Mouse (Mus musculus) heart, adult 2 months (tissue): ENCODE results near the gene Snx1. TPM values are rescaled to one million over a fixed set of nuclear protein-coding genes. Genes with fewer than 3 reads are reported as not detected.
A peak's percentile ranks its signal among the peaks of the same experiment; 100 is the strongest.

Experiments used
- DNase-seq, 2 experiments: peaks; one replicate each; pipeline ENCODE4 v3.0.0; 2021
- H3K27ac ChIP-seq: fragments of 200-600 bp; 2 replicates; pipeline ENCODE4 v1.8.1; 2022
- H3K27me3 ChIP-seq: fragments of 200-500 bp; 2 replicates; pipeline ENCODE4 v1.6.1; 2012; ENCODE audit warnings: mild to moderate bottlenecking, low read length, inconsistent platforms, mixed read lengths; ENCODE audit not compliant: control insufficient read depth, insufficient read depth
- H3K36me3 ChIP-seq: fragments of 200-500 bp; 2 replicates; pipeline ENCODE4 v1.6.1; 2012; ENCODE audit warnings: low read length, inconsistent platforms; ENCODE audit not compliant: control insufficient read depth, insufficient read depth
- H3K4me1 ChIP-seq: fragments of 200-500 bp; 2 replicates; pipeline ENCODE4 v1.6.1; 2011; ENCODE audit warnings: low read length; ENCODE audit not compliant: control insufficient read depth, insufficient read depth
- H3K4me3 ChIP-seq: fragments of 200-600 bp; 2 replicates; pipeline ENCODE4 v1.8.1; 2022
- H3K79me2 ChIP-seq: fragments of 200-500 bp; replicated peaks from 2 replicates; pipeline ENCODE4 v1.6.1; 2012; ENCODE audit warnings: mild to moderate bottlenecking, inconsistent platforms, low read length, moderate library complexity, mixed read lengths; ENCODE audit not compliant: control insufficient read depth, insufficient read depth
- H3K9ac ChIP-seq: fragments of 200-500 bp; 2 replicates; pipeline ENCODE4 v1.6.1; 2012; ENCODE audit warnings: low read depth, mild to moderate bottlenecking, control low read depth, inconsistent platforms, low read length, mixed read lengths
- CTCF ChIP-seq: fragments of 200-600 bp; IDR thresholded peaks from 2 replicates; pipeline ENCODE4 v1.8.1; 2022; ENCODE audit warnings: antibody characterized with exemption, mild to moderate bottlenecking, moderate library complexity
- EP300 ChIP-seq: fragments of 200-500 bp; IDR thresholded peaks from 2 replicates; pipeline ENCODE4 v1.6.1; 2011; ENCODE audit warnings: low read depth, low read length, control low read depth; ENCODE audit not compliant: insufficient read depth
- POLR2A ChIP-seq: fragments of 200-500 bp; IDR thresholded peaks from 2 replicates; pipeline ENCODE4 v1.6.1; 2011; ENCODE audit warnings: mild to moderate bottlenecking, low read depth, low read length, control low read depth; ENCODE audit not compliant: insufficient read depth
- WGBS: fragments of 180-500 bp; shearing (Covaris S2); methylation state at CpG from one replicate; pipeline ENCODE4 v1.1.7; 2018; 5-methylcytosine and 5-hydroxymethylcytosine counted together
- intact Hi-C: fragments of 180-260 bp; cut with DNase I; formaldehyde crosslinking; loops from one replicate; pipeline ENCODE4 v1.15.1; 2025
- long read RNA-seq: library from polyadenylated mRNA; stranded (forward); transcript quantifications from one replicate; pipeline ENCODE4 v2.0.0, GENCODE M21; 2021
- polyA plus RNA-seq: library from polyadenylated mRNA; depleted of rRNA; stranded (reverse); fragments of >200 nt; gene quantifications from 2 replicates; pipeline ENCODE4 v1.2.3, GENCODE M21; 2012; rRNA removed
- total RNA-seq, 2 experiments: library from RNA; stranded (reverse); gene quantifications; 2 replicates each; pipeline ENCODE4 v1.2.3; 2021

Gene Snx1
- total RNA-seq: 10 to 100 TPM; 24.8 to 27.6 TPM
- polyA plus RNA-seq: 19.2 and 25.2 TPM in 2 replicates
- long read RNA-seq, transcript Snx1-201 (15 exons, 2,073 nt): major isoform, 45 of 49 reads
- long read RNA-seq, partial matches to known transcripts: 0 of 49 reads
- long read RNA-seq, other reads (novel, unspliced or antisense): 4 of 49 reads

- Histone ChIP-seq H3K9ac (peak within 1 kb of the TSS; percentile 63), H3K27ac (peak within 1 kb of the TSS; percentile 85), H3K79me2 (no peaks in the 10 kb centered on the region), H3K4me1 (peaks cover 4% of the 10 kb centered on the region), H3K36me3 (peaks cover 3% of the 10 kb centered on the region), H3K27me3 (no peaks in the 10 kb centered on the region), H3K4me3 (peak within 1 kb of the TSS; percentile 83)
- WGBS: 2% methylated on average over 34 of the region's 34 CpGs
- intact Hi-C loops: no loop called here
- DNase-seq: peak; percentile 91 to 95
- TF ChIP-seq EP300 (0 out of 2 replicates have a peak, but pooled peaks have one; percentile 23), CTCF (no peak), POLR2A (peak; percentile 73)
Observed at GRCm38 (mm10) chr9:66126456-66127192, at the start of gene Snx1, which contains the start of gene Ciao2a. Snx1 (minus strand) TSS chr9:66126587. Ciao2a (plus strand) TSS chr9:66126611.

- Histone ChIP-seq H3K9ac (no peak overlapping the region), H3K4me3 (no peak overlapping the region), H3K27ac (no peak overlapping the region), H3K79me2 (no peaks in the 10 kb centered on the region), H3K27me3 (no peaks in the 10 kb centered on the region), H3K36me3 (no peaks in the 10 kb centered on the region), H3K4me1 (no peaks in the 10 kb centered on the region)
- no peak for TF ChIP-seq CTCF
- TF ChIP-seq EP300: no peak
- TF ChIP-seq POLR2A: no peak
- intact Hi-C loops: no loop called here
- 85% methylated on average over 3 of the region's 3 CpGs for whole genome bisulfite sequencing
- no peak for DNase-seq
Observed at GRCm38 (mm10) chr9:66174985-66175384, 48.6 kb upstream of the Snx1 start.

- Histone ChIP-seq H3K27ac (no peak overlapping the region), H3K4me3 (no peak overlapping the region), H3K27me3 (no peaks in the 10 kb centered on the region), H3K36me3 (no peaks in the 10 kb centered on the region), H3K79me2 (no peaks in the 10 kb centered on the region), H3K4me1 (no peaks in the 10 kb centered on the region), H3K9ac (no peak overlapping the region)
- no peak for TF ChIP-seq EP300
- TF ChIP-seq POLR2A: no peak
- TF ChIP-seq CTCF: no peak
- 92% methylated on average over 5 of the region's 5 CpGs for WGBS
- no peak for DNase-seq
- intact Hi-C loops: no loop called here
Observed at GRCm38 (mm10) chr9:66173316-66173855, 47.0 kb upstream of the Snx1 start.

GRCm38 (mm10) chr9:66171275-66171921 lies 45.0 kb upstream of the Snx1 start:
- WGBS: 70% methylated on average over 12 of the region's 12 CpGs
- no peak overlapping the region for H3K4me3 ChIP-seq
- H3K27ac ChIP-seq: no peak overlapping the region
- no peak overlapping the region for H3K9ac ChIP-seq
- no peaks in the 10 kb centered on the region for H3K36me3 ChIP-seq
- no peaks in the 10 kb centered on the region for H3K4me1 ChIP-seq
- no peak for TF ChIP-seq EP300
- TF ChIP-seq CTCF: no peak
- TF ChIP-seq POLR2A: no peak
- no peak for DNase-seq
- no peaks in the 10 kb centered on the region for H3K79me2 ChIP-seq
- intact Hi-C loops: no loop called here
- H3K27me3 ChIP-seq: no peaks in the 10 kb centered on the region

- H3K9ac ChIP-seq: no peak overlapping the region
- H3K36me3 ChIP-seq: no peaks in the 10 kb centered on the region
- no peaks in the 10 kb centered on the region for H3K4me1 ChIP-seq
- H3K79me2 ChIP-seq: no peaks in the 10 kb centered on the region
- WGBS: 77% methylated on average over 5 of the region's 5 CpGs
- DNase-seq: no peak
- no peak overlapping the region for H3K4me3 ChIP-seq
- H3K27ac ChIP-seq: no peak overlapping the region
- H3K27me3 ChIP-seq: no peaks in the 10 kb centered on the region
- TF ChIP-seq EP300: no peak
- TF ChIP-seq POLR2A: no peak
- intact Hi-C loops: no loop called here
Observed at GRCm38 (mm10) chr9:66170506-66170905, 44.1 kb upstream of the Snx1 start.
